Mouse (Mus musculus): Measurements from ENCODE around the gene Plxna3. TPM values are rescaled to one million over a fixed set of nuclear protein-coding genes. Genes with fewer than 3 reads are reported as not detected.
A peak's percentile ranks its signal among the peaks of the same experiment; 100 is the strongest.

Gene Plxna3
- polyA plus RNA-seq (2015; fragmentation: Nextera tagmentation; extraction: Ambion mirVana): 48.2 and 48.3 TPM in 2 replicates

DNA sequence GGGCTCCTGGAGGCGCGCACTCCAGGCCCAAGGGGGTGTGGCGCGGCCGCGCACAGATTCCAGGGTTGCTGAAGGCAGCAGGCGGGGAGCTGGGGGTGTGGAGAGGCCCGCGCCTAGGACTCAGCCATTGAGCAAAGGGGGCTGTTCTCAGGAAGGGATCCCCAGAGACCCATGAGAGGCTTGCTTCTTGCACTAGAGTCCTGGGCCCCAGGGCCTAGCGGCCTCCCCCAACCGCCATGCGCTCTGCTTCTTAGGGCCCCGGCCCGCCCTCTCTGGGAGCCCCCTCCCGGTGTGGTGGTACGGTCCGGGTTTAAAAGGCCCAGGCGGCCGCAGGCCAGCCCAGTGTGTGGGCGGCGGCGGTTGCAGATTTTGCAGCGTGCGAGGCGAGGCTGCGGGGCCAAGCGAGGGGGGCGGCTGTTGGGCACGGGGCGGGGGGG lies at the start of gene Plxna3:
Plxna3 (plus strand) TSS at position 342 of the 437 bp plus-strand sequence.
- Histone ChIP-seq H3K27me3 (no peaks in the 10 kb centered on the region), H3K9ac (peak within 1 kb of the TSS; percentile 79), H3K27ac (replicated peaks) (peak within 1 kb of the TSS; percentile 81), H3K4me3 (peak within 1 kb of the TSS; percentile 61), H3K4me2 (peak within 1 kb of the TSS; percentile 68), H3K4me1 (replicated peaks) (peaks cover 38% of the 10 kb centered on the region), H3K9me3 (no peaks in the 10 kb centered on the region), H3K36me3 (peaks cover 15% of the 10 kb centered on the region)
- peak; percentile 95 for ATAC-seq (ENCODE audit: low read depth)
- 20% methylated on average over 21 of the region's 30 CpGs for WGBS

DNA sequence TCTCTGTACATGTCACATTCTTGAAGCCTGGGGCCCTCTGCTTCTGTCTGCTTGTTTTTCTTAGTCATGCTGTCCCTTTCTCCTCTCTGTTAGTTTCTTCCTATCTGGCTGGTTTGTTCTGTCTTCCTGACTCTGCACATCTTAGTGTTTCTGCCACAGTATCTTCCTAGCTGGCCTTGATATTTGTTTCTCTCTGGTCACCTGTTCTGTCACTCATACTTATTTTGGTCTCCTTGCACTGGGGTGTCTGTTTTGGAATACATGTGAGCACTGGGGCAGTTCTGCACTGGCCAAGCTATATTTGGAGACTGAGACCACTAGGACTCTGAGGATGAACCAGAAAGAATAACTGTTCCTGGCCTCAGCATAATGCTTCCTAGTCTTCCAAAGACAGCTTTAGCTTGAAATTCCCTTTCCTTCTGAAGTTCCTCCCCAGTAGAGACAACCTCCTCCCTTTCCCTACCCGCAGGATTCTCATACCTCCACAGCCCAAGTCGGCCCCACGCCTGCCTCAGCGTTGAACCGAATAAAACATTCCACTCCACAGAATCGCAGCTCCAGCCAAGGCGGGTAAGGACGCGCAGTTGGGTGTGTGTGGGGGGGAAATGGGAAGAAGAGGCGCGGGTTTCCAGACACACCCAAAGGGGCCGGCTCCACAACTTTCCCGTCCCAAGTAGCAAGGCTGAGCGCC lies 47.7 kb upstream of the Plxna3 start:
- H3K27ac ChIP-seq (replicated peaks): peak overlapping the region; percentile 77; the same call in 1 of the 2 replicates

GRCm38 (mm10) chrX:74281732-74282394 lies 47.0 kb upstream of the Plxna3 start, which contains the start of the genes Taz and Dnase1l1:
Gene Taz, plus strand, starts transcription at chrX:74281912.
Gene Dnase1l1, minus strand, starts transcription at chrX:74282337.
- Histone ChIP-seq H3K4me1 (replicated peaks) (peaks cover 21% of the 10 kb centered on the region), H3K36me3 (no peaks in the 10 kb centered on the region), H3K27ac (replicated peaks) (peak within 1 kb of the TSS; percentile 89), H3K4me3 (peak within 1 kb of the TSS; percentile 58), H3K9ac (peak within 1 kb of the TSS; percentile 83), H3K4me2 (peak within 1 kb of the TSS; percentile 74), H3K9me3 (no peaks in the 10 kb centered on the region), H3K27me3 (no peaks in the 10 kb centered on the region)
- ATAC-seq (ENCODE audit: low read depth): peak; percentile 71
- 17% methylated on average over 16 of the region's 16 CpGs for WGBS

More for the DNA sequence above, 47.7 kb upstream of the Plxna3 start:
- peaks cover 21% of the 10 kb centered on the region for H3K4me1 ChIP-seq (replicated peaks)
- peak overlapping the region; percentile 83 for H3K9ac ChIP-seq
- H3K4me2 ChIP-seq: peak overlapping the region; percentile 74
- ATAC-seq (ENCODE audit: low read depth): no peak; the same call in 1 of the 2 replicates
- 14% methylated on average over 14 of the region's 14 CpGs for whole genome bisulfite sequencing
- no peaks in the 10 kb centered on the region for H3K27me3 ChIP-seq
- H3K36me3 ChIP-seq: no peaks in the 10 kb centered on the region
- no peaks in the 10 kb centered on the region for H3K9me3 ChIP-seq
- H3K4me3 ChIP-seq: peak overlapping the region; percentile 58

DNA sequence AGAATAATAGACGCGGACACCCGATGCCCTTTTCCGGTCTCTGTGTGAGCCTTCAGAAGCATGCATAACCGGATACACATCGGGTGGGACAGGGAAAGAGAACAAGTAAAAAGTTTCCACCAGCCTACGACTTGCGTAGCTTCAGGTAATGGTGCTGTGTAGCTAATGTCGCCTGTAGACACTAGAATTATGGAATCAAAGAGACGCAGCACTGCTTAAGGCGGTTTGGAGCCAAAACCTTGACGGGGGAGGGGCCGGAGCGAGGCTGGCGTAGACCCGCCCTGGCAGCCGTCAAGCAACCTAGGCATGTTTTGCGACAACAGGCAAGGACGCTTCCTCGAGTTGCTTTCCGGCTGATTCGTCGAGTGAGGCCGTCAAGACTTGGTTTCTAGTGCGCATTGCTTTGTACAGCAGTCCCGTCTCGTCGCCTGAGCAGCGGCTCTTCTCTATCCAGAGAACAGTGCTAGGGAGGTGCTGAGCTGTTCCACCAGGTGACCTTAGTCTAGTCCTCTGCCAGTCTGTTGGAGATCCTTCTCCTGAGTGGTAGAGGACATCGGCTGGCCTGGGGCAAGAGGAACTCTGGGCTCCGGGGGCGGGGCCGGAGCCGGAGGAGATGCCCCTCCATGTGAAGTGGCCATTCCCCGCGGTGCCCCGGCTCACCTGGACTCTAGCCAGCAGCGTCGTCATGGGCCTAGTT lies 46.3 kb upstream of the Plxna3 start:
- H3K4me3 ChIP-seq: peak overlapping the region; percentile 58
- H3K36me3 ChIP-seq: no peaks in the 10 kb centered on the region
- peak overlapping the region; percentile 74 for H3K4me2 ChIP-seq
- H3K4me1 ChIP-seq (replicated peaks): peaks cover 21% of the 10 kb centered on the region
- H3K9me3 ChIP-seq: no peaks in the 10 kb centered on the region
- peak; percentile 89 for ATAC-seq (ENCODE audit: low read depth)
- 20% methylated on average over 39 of the region's 39 CpGs for WGBS
- peak overlapping the region; percentile 89 for H3K27ac ChIP-seq (replicated peaks)
- peak overlapping the region; percentile 83 for H3K9ac ChIP-seq
- H3K27me3 ChIP-seq: no peaks in the 10 kb centered on the region

DNA sequence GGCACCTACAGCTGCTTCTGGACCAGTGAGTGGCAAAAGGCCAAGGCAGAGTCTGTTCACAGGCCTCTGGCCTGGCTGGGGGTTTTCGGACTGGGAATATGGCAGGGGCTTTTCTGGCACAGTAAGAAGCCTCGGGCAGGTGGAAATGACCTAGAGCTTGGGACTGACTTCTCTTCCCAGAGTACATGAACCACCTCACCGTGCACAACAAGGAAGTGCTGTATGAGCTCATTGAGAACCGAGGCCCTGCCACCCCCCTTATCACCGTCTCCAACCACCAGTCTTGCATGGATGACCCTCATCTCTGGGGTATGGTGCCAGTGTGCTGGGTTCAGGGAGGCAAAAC lies 45.8 kb upstream of the Plxna3 start:
- H3K27me3 ChIP-seq: no peaks in the 10 kb centered on the region
- H3K4me1 ChIP-seq (replicated peaks): peaks cover 21% of the 10 kb centered on the region
- WGBS: 55% methylated on average over 5 of the region's 5 CpGs
- peak overlapping the region; percentile 83 for H3K9ac ChIP-seq
- peak overlapping the region; percentile 74 for H3K4me2 ChIP-seq
- H3K9me3 ChIP-seq: no peaks in the 10 kb centered on the region
- H3K27ac ChIP-seq (replicated peaks): peak overlapping the region; percentile 89
- 0 out of 2 replicates have a peak, but pooled peaks cover 2% of the 10 kb centered on the region for H3K36me3 ChIP-seq
- no peak; the same call in none of the 2 replicates for ATAC-seq (ENCODE audit: low read depth)
- H3K4me3 ChIP-seq: peak overlapping the region; percentile 58

DNA sequence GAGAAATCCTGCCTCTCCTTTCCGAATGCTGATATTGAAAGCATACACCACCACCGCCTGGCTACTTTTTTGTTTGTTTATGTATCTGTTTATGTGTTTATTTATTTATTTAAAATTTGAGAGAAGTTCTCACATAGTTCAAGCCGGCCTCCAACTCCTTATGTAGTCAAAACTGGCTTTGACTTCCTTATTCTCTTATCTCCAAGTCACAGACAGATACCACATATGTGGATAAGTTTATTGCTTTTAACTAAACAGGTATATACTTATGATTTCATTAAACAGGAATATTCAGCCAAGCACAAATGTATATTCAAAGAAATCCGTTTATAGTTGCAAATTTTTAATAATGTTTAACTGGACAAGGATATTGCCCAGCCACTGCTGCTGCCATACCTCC lies 35.4 kb upstream of the Plxna3 start:
- no peak for ATAC-seq (ENCODE audit: low read depth)
- WGBS: 77% methylated on average over 4 of the region's 4 CpGs
- no peaks in the 10 kb centered on the region for H3K27me3 ChIP-seq
- H3K4me2 ChIP-seq: no peak overlapping the region
- no peak overlapping the region for H3K4me3 ChIP-seq
- no peaks in the 10 kb centered on the region for H3K9me3 ChIP-seq
- no peak overlapping the region for H3K9ac ChIP-seq
- no peak overlapping the region for H3K27ac ChIP-seq (replicated peaks)
- H3K36me3 ChIP-seq: peaks cover 15% of the 10 kb centered on the region; the same call in 1 of the 2 replicates
- H3K4me1 ChIP-seq (replicated peaks): peaks cover 10% of the 10 kb centered on the region

DNA sequence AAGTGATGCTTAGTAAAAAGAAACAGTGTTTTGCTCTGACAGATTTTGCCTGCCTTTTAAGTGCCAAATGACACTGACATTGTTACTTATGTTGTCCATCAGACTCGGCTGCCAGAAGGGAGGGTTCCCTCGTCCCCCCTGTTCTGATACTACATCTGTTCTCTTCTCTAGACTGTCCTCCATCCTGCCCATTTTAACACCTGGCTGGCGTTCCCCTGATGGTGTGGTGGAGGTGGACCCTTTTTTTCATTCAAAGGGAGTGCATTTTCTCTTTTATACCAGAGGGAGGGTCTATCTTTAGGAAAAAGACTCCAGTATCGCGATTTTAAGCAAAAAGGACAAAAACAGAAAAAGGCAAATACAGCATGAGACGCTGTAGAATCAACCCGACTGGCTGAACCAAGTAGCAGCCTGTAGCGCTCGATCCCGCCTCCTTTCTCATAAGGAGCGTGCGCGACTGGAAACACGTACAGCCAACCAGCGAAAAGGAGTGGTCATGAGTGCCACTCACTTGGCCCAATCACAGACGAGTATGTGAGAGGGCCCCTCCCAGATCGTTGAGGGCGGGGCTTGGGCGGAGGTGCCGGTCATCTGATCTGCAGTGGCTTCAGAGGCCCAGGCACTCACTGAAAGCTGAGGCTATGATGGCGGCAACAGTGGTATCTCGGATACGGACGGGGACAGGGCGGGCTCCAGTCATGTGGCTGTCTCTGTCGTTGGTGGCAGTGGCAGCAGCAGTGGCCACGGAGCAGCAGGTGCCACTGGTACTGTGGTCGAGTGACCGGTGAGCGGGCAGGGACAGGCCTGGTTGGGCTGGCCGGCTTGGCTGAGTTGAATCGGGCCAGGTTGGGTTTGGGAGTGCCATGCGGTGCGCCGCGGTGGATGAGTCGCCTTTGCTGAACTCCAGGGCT lies 32.1 kb upstream of the Plxna3 start, which contains the start of gene Atp6ap1:
Atp6ap1 (plus strand) TSS at position 560 of the 911 bp plus-strand sequence.
- WGBS: 17% methylated on average over 37 of the region's 37 CpGs
- peak; percentile 99 for ATAC-seq (ENCODE audit: low read depth)
- Histone ChIP-seq H3K4me2 (peak within 1 kb of the TSS; percentile 70), H3K36me3 (peaks cover 19% of the 10 kb centered on the region), H3K27ac (replicated peaks) (peak within 1 kb of the TSS; percentile 76), H3K9me3 (no peaks in the 10 kb centered on the region), H3K4me1 (replicated peaks) (peaks cover 10% of the 10 kb centered on the region), H3K9ac (peak within 1 kb of the TSS; percentile 80), H3K4me3 (peak within 1 kb of the TSS; percentile 63), H3K27me3 (no peaks in the 10 kb centered on the region)

DNA sequence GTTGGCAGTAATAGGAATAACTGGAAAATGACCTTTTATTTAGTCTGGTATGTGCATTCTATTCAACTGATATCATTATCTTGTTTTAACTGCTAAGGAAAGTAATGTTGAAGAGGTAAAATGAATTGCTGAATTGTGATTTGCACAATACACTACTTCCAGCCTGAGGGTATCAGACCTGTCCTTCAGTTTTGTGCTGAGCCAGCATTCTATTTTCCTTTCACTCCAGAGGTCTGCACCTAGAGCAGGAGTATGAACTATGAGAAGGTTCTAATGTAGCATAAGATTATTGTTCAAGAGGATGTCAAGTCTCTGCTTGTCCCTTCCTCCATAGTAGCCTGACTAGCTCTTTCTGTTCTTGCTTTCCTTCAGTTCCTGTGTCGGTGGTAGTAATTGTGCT lies 30.5 kb upstream of the Plxna3 start:
- ATAC-seq (ENCODE audit: low read depth): no peak
- no peaks in the 10 kb centered on the region for H3K9me3 ChIP-seq
- H3K27ac ChIP-seq (replicated peaks): no peak overlapping the region
- H3K4me1 ChIP-seq (replicated peaks): peaks cover 10% of the 10 kb centered on the region
- no peak overlapping the region for H3K9ac ChIP-seq
- H3K36me3 ChIP-seq: peaks cover 35% of the 10 kb centered on the region
- H3K4me2 ChIP-seq: peak overlapping the region; percentile 22; the same call in 1 of the 2 replicates
- WGBS: 100% methylated on average over 1 of the region's 1 CpGs
- H3K4me3 ChIP-seq: no peak overlapping the region
- no peaks in the 10 kb centered on the region for H3K27me3 ChIP-seq

DNA sequence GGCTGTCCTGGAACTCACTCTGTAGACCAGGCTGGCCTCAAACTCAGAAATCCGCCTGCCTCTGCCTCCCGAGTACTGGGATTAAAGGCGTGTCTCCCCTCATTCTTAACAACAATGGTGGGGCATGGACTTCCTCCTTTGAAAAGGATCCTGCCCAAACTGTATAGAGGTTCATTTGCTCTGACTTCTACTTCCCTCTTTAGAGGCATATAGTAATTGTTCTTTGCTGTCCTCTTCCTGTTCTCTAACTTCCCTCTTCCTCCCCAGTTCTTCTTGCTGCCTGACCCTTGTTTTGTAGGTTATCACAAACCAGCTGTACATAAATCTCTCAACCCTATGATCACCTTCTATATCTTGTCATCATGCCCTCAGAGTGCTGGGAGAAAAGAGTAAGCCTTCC lies 29.1 kb upstream of the Plxna3 start:
- Histone ChIP-seq H3K9ac (no peak overlapping the region), H3K9me3 (no peaks in the 10 kb centered on the region), H3K4me1 (replicated peaks) (peaks cover 16% of the 10 kb centered on the region), H3K27me3 (no peaks in the 10 kb centered on the region), H3K27ac (replicated peaks) (no peak overlapping the region), H3K4me2 (no peak overlapping the region), H3K4me3 (no peak overlapping the region), H3K36me3 (peaks cover 41% of the 10 kb centered on the region)
- WGBS: 89% methylated on average over 3 of the region's 3 CpGs
- no peak for ATAC-seq (ENCODE audit: low read depth)

- Histone ChIP-seq H3K9me3 (no peaks in the 10 kb centered on the region), H3K4me3 (peak within 1 kb of the TSS; percentile 61), H3K27ac (replicated peaks) (peak within 1 kb of the TSS; percentile 96), H3K27me3 (no peaks in the 10 kb centered on the region), H3K4me1 (replicated peaks) (peaks cover 25% of the 10 kb centered on the region), H3K4me2 (peak within 1 kb of the TSS; percentile 75), H3K36me3 (peaks cover 73% of the 10 kb centered on the region), H3K9ac (peak within 1 kb of the TSS; percentile 87)
- peak; percentile 81 for ATAC-seq (ENCODE audit: low read depth)
- WGBS: 23% methylated on average over 39 of the region's 41 CpGs
These were observed 23.8 kb upstream of the Plxna3 start, which contains the start of gene Gdi1 for GRCm38 (mm10) chrX:74304867-74305700. Gene Gdi1, plus strand, starts transcription at chrX:74304998.

All from neural tube, embryonic 13.5 days (tissue).